Mouse (Mus musculus) brain, embryonic 14.5 days (tissue): ENCODE measurements around the gene Pum1. TPM values are rescaled to one million over a fixed set of nuclear protein-coding genes. Genes with fewer than 3 reads are reported as not detected.
"Not testable (repeated sequence)": the region's sequence is repeated elsewhere in the genome, so short reads cannot be mapped to it uniquely, and the experiment has no call there.

Experiments
- DNase-seq: peaks from one replicate; pipeline ENCODE4 v3.0.0-alpha.2; 2011; ENCODE audit warnings: low read depth
- CTCF ChIP-seq: fragments of 200-500 bp; IDR thresholded peaks from 2 replicates; pipeline ENCODE4 v1.5.1; 2012; ENCODE audit warnings: inconsistent platforms, mild to moderate bottlenecking, moderate library complexity, borderline replicate concordance; ENCODE audit not compliant: insufficient read depth, insufficient read length; ENCODE audit errors: extremely low read depth
- POLR2A ChIP-seq: fragments of 200-500 bp; IDR thresholded peaks from 2 replicates; pipeline ENCODE4 v1.6.1; 2012; ENCODE audit warnings: mild to moderate bottlenecking, inconsistent platforms, borderline replicate concordance; ENCODE audit not compliant: poor library complexity, insufficient read depth, insufficient read length, severe bottlenecking; ENCODE audit errors: extremely low read depth
- polyA plus RNA-seq: library from polyadenylated mRNA; depleted of rRNA; stranded (reverse); fragments of >200 nt; gene quantifications from 2 replicates; pipeline ENCODE4 v1.2.3, GENCODE M21; 2012

Gene Pum1
- polyA plus RNA-seq, 1 experiment = 106 TPM

GRCm38 (mm10) chr4:130657820-130658565 lies 5.1 kb upstream of the Pum1 start:
- DNase-seq = no peak
- TF ChIP-seq POLR2A = no peak
- TF ChIP-seq CTCF = no peak

- DNase-seq = no peak
- TF ChIP-seq CTCF (no peak), POLR2A (no peak)
Observed at GRCm38 (mm10) chr4:130659470-130659869, 3.7 kb upstream of the Pum1 start.

- TF ChIP-seq POLR2A = no peak
- TF ChIP-seq CTCF = no peak
- no peak for DNase-seq
Observed at GRCm38 (mm10) chr4:130660106-130660505, 3.0 kb upstream of the Pum1 start.

GRCm38 (mm10) chr4:130661151-130661550 lies 2.0 kb upstream of the Pum1 start:
- TF ChIP-seq CTCF (no peak), POLR2A (no peak)
- no peak for DNase-seq

- DNase-seq = not testable (repeated sequence)
Observed at GRCm38 (mm10) chr4:130662305-130662704, 816 bp upstream of the Pum1 start.

- peak; percentile 68 for DNase-seq
- no peak for TF ChIP-seq POLR2A
- no peak for TF ChIP-seq CTCF
Observed at GRCm38 (mm10) chr4:130663810-130664401, 785 bp downstream of the Pum1 start.

- no peak for DNase-seq
- no peak for TF ChIP-seq POLR2A
- no peak for TF ChIP-seq CTCF
Observed at GRCm38 (mm10) chr4:130664414-130665029, 1.4 kb downstream of the Pum1 start.

- TF ChIP-seq POLR2A = no peak
- no peak for TF ChIP-seq CTCF
- no peak for DNase-seq
Observed at GRCm38 (mm10) chr4:130665176-130665575, 2.1 kb downstream of the Pum1 start.

GRCm38 (mm10) chr4:130667686-130668085 lies 4.6 kb downstream of the Pum1 start:
- DNase-seq = no peak
- no peak for TF ChIP-seq CTCF
- TF ChIP-seq POLR2A = no peak

GRCm38 (mm10) chr4:130668541-130668940 lies 5.4 kb downstream of the Pum1 start:
- TF ChIP-seq CTCF = no peak
- no peak for TF ChIP-seq POLR2A
- DNase-seq = no peak

- no peak for DNase-seq
- no peak for TF ChIP-seq CTCF
- TF ChIP-seq POLR2A = no peak
Observed at GRCm38 (mm10) chr4:130668991-130669390, 5.9 kb downstream of the Pum1 start.

GRCm38 (mm10) chr4:130670023-130670422 lies 6.9 kb downstream of the Pum1 start:
- DNase-seq = not testable (repeated sequence)
